Mouse (Mus musculus): ENCODE results near the gene Ctsh.
"Not testable (repeated sequence)": the region's sequence is repeated elsewhere in the genome, so short reads cannot be mapped to it uniquely, and the experiment has no call there.

Gene Ctsh

DNA sequence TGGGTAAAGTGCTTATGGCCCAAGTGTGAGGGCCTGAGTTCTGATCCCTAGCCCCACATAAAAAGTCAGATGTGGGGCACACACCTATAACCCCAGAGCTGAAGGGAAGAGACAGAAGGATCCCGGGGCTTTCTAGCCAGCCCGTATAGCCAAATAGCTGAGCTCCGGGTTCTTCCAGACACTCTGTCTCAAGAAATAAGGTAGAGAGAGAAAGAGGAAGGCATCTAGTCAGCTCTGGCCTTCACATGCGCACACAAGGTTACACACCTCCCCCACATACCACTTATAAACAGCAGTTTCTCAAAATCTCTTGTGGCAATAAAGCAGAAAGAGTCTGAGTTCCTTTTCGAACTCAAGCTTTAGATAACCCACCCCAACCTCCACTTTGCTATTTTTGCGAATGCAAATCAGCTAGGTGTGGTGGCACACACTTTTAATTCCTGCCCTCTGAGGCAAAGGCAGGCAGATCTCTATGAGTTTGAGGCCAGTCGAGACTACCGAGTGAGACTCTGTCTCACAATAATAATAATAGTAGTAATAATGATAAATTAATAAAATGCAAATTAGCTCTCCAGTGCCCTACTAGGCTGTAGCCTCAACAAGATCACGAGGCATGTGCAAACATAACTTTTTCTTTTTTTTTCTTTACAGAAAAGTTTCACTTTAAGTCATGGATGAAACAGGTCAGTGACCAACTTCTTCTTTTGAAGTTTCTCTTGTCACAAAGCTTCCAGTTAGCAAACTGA, 6.0 kb downstream of the Ctsh start:
- DNase-seq (ENCODE audit: low spot score in 2 of 2), result no peak

GRCm38 (mm10) chr9:90060574-90060875, 6.6 kb downstream of the Ctsh start:
- no peak for DNase-seq (ENCODE audit: low spot score in 2 of 2)

GRCm38 (mm10) chr9:90060932-90061331, 7.0 kb downstream of the Ctsh start:
- not testable (repeated sequence) for DNase-seq (ENCODE audit: low spot score in 2 of 2)

DNA sequence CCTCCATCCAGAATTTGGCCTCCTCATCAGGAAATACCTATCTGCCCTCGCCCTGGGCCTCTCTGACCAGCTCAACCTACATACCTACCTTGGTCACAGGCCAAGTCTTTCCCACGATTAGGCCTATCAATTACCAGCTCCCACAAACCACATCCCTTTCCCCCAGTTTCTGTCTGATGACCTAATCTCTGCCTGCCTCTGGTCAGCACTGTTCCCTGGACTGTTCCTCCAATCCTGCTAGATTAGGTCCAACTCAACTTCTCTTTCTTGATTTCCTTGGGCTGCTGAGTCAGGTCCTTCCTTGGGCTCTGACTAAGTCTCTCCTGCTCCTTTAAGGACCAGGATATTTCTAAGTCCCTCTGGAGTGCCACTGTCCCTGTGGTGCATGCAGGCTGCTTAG, 13.4 kb downstream of the Ctsh start:
- DNase-seq (ENCODE audit: low spot score in 2 of 2), result no peak

- DNase-seq (ENCODE audit: low spot score in 2 of 2), result no peak
These were observed 14.8 kb downstream of the Ctsh start for GRCm38 (mm10) chr9:90068786-90069185.

GRCm38 (mm10) chr9:90069485-90069884, 15.5 kb downstream of the Ctsh start:
- DNase-seq (ENCODE audit: low spot score in 2 of 2), result no peak

GRCm38 (mm10) chr9:90070174-90070573, 16.2 kb downstream of the Ctsh start:
- no peak for DNase-seq (ENCODE audit: low spot score in 2 of 2)

DNA sequence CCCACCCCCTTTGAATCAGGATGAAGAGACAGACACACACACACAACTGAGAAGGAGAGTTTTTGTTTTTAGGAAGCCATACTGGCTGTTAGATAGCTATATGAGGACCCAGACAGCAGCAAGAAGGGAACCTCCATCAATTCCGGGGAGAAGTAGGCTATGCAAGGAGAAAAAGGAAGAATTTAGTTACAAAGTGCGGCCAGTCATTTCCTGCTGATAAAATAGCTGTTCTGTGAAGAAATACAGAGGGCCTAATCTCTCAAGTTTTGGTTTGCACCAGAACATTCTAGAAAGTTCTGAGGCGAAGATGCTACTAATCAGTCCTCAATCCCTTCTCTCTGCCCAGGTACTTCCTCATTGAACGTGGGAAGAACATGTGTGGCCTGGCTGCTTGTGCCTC, 21.4 kb downstream of the Ctsh start:
- no peak for DNase-seq (ENCODE audit: low spot score in 2 of 2)

DNA sequence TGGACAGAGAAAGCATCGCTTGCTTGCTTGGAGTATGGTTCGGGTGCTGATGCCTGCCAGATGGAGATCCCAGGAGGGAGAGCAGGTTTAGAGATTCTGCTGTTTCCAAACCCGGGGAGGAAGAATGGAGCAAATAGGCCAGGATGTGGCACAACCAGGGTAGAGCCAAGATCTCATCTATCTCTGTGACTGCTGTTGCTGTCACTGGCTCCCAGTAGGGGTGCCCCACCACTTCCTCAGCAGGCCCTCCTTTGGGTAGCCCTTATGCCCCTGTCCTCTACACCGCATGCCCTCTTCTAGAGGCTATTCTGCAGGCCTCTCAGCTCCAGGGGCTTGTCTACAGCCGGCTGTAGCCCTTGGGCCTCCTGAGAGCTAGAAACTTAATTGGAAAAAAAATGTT, 22.2 kb downstream of the Ctsh start:
- DNase-seq (ENCODE audit: low spot score in 2 of 2), result no peak

DNA sequence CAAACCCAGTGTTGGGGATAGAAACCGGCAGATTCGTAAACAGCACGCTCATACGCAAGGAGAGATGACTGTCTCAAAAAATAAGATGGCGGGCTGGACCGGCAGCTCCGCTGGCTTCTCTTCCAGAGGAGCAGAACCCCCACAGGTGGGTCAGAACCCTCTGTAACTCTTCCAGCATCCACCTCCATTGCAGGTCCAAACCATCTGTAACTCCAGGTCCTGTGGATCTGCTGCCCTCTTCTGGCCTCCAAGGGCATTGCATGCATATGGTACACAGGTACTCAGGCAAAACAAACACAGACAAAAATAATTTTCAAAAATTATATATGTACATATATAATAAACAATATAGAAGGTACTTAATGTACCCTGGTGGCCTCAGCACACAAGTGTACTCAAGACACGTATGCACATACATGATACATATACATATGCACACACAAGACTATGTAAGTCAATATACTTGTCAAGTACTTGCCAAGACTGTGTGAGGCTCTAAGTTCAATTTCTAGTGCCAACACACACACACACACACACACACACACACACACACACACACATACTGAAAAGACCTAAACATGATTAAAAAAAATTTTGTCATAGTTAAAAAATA, 23.0 kb downstream of the Ctsh start:
- peak; percentile 27 to 49 for DNase-seq (ENCODE audit: low spot score in 2 of 2)

- DNase-seq (ENCODE audit: low spot score in 2 of 2), result not testable (repeated sequence)
These were observed 28.0 kb downstream of the Ctsh start for GRCm38 (mm10) chr9:90081961-90082360.

DNA sequence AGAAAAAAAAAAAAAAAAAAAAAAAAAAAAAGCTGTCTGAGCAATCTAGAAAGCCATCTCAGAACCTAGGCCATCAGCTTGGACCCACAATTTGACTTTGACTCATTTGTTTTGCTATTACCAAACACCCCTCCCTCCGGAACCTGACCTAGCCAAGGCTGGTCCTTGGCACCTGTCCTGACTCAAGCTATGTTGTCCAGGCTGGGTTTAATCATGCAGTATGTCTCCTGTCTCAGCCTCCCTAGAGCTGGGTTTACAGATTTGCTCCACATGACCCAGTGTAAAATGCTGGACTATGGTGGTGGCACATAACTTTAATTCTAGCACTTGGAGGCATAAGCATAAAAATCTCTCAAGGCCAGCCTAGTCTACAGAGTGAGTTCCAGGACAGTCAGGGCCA, 29.0 kb downstream of the Ctsh start:
- DNase-seq (ENCODE audit: low spot score in 2 of 2), result no peak

DNA sequence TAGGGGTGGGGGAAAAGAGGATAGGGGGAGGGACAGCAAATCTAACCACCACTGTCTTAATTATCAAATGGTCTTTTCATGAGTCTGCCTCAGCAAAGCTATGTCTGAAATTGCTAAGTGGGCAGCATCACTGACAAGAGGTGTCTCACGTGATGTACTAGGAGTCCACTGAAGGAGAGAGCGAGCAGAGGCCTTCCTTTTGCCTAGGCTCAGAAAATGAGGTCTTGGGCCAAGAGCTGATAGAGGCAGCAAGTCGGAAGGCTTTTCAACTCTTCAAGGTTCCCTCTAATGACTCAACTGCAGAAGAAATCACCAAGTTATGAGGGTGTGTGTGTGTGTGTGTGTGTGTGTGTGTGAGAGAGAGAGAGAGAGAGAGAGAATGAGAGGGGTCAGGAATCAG, 30.2 kb downstream of the Ctsh start:
- DNase-seq (ENCODE audit: low spot score in 2 of 2), result no peak

DNA sequence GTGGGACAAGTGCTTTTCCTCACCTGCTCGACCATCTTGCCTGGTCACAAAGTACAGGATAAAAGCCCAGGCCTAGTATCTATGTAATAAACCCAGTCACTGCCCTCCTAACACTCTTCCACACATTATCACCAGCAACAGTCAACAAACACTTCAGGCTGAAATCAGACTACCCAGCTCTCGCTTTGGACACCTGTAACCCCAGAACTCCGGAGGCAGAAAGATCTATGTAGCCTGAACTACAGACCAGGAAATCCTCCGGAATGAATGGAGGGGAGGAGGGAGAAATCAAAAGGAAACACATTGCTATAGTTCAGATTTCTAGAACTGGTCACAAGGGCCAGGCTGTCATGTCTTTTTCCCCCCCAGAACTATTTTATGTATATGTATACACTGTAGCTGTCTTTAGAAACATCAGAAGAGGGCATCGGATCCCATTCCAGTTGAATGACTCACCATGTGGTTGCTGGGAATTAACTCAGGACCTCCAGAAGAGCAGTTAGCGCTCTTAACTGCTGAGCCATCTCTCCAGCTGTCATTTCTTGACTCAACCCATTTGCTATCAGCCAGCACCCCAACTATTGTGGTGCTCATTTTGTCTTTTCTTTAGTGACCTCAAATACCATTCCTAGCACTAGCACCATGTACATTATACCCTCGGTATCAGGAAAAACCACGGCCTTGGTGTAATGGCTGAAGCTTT, 31.0 kb downstream of the Ctsh start:
- DNase-seq (ENCODE audit: low spot score in 2 of 2), result no peak

- DNase-seq (ENCODE audit: low spot score in 2 of 2), result no peak
These were observed 34.0 kb downstream of the Ctsh start for GRCm38 (mm10) chr9:90087906-90088485.

DNA sequence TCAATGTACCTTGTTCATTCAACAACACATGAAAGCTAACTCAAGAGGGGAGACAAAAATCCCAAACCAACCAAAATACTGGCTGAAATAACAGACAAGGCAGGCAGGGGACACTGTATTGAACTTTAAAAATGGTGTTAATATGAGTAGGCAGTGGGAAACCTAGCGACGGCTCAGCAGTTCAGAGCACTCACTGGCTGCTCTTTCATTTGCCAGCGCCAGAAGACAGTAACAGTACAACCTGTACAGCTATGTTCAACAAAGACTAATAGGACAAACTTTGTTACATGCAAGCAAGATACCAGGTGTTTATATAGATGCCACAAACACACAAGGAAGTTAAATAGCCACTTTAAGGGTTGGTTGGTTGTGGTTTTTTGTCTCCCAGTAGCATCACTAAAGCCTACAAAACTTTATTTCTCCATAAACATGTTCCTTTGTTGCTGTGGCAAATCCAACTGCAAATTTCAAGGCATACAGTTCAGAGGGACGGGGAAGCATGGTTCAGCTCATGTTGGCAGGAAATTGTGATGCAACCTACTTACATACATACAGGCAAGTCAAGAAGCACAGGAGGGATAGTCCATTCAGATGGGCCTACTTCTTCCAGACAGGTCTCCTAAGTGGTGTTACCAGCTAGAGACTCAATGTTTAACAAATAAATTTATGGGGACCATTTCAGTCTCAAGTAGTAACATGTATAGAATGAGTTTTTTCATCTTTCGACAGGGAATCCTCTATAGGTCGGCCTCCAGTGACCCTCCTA, 35.6 kb downstream of the Ctsh start:
- no peak for DNase-seq (ENCODE audit: low spot score in 2 of 2)

GRCm38 (mm10) chr9:90098934-90099333, 45.0 kb downstream of the Ctsh start:
- DNase-seq (ENCODE audit: low spot score in 2 of 2), result no peak

- DNase-seq (ENCODE audit: low spot score in 2 of 2), result no peak
These were observed 46.8 kb downstream of the Ctsh start for GRCm38 (mm10) chr9:90100760-90101159.

- DNase-seq (ENCODE audit: low spot score in 2 of 2), result no peak
These were observed 51.5 kb downstream of the Ctsh start for GRCm38 (mm10) chr9:90105462-90105861.

DNA sequence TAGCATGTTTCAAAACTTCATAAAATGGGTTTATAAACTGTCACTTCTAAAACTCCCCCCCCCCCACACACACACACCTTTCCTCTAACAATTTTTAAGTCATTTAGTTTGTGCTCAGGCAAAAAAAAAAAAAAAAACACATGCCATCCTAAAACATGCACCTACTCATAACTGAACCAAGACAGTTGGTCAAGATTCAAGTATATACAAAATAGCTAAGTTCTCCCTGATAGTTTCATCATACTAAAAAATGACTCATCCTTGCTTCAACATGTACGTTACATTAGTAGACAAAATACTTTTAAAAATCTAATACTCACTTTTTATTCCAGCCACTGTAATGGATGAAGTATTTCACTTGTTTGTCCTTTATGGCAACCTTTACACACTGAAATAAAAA, 53.0 kb downstream of the Ctsh start:
- DNase-seq (ENCODE audit: low spot score in 2 of 2), result no peak

- DNase-seq (ENCODE audit: low spot score in 2 of 2), result no peak
These were observed 54.3 kb downstream of the Ctsh start for GRCm38 (mm10) chr9:90108272-90108671.

DNA sequence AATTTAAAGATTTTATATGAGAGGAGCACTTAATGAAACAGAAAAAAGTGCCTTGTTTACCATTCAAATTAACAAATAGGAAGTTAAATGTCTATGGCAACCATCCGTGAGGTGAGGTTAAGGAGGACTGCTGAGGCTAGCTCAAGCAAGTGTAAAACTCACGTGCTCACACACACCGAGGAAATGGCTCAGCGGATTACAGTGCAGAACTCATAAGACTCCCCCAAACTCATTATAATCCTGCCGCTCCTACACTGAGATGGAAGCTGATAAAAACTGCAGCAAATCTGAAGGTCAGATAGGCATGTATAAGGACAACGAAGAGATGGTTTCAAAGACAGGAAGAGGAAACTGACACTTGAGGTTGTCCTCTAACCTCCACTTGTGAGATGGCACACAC, 55.4 kb downstream of the Ctsh start:
- DNase-seq (ENCODE audit: low spot score in 2 of 2), result no peak

Data from heart, adult 9 months (tissue).